Mouse (Mus musculus): Measurements from ENCODE around the gene Ankrd36. TPM values are rescaled to one million over a fixed set of nuclear protein-coding genes. Genes with fewer than 3 reads are reported as not detected.
"Not testable (repeated sequence)": the region's sequence is repeated elsewhere in the genome, so short reads cannot be mapped to it uniquely, and the experiment has no call there.

Gene Ankrd36
- total and polyA plus RNA-seq, 2 experiments from 2014 or later, result 0.11 TPM; not detected in 1

DNA sequence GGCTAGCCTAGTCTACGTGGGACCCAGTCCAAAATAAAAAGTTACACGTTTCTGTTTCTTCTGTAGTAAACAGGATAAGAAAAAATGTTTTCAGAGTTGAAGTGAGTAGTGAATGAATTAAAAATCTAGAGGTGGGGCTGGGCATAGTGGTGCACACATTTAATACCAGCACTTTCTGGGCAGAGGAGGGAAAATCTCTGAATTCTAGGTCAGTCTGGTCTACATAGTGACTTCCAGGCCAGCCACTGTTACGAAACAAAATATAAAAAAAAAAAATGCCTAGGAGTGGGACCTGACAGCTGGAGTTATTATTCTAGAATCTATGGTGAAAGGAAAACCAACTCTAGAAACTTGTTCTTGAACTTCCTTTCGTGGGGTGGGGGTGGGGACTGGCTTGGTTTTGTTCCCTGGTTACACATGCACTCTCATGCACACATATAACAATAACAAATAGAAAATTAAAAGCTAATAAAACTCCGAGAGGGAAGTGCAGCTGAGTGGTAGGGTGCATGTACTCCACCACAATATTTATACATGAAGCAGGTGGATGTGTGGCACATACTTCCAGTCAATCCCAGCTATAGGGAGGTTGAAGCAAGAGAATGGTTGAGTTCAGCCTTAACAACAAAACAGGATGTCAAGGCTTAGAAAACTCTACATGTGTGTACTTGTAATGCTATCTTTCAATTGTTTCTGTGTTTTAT lies 26.9 kb upstream of the Ankrd36 start:
- Histone ChIP-seq H3K9me3 (ENCODE audit: low read length) (no peaks in the 10 kb centered on the region), H3K36me3 (ENCODE audit: insufficient read depth, low read length) (no peaks in the 10 kb centered on the region), H3K4me1 (ENCODE audit: insufficient read depth, low read length) (peaks cover 8% of the 10 kb centered on the region; the same call in 1 of the 2 replicates), H3K4me3 (ENCODE audit: low read depth, low read length) (peak overlapping the region; percentile 98), H3K9ac (replicated peaks; ENCODE audit: low read length, poor library complexity, severe bottlenecking) (peak overlapping the region; percentile 86; the same call in 1 of the 2 replicates), H3K27me3 (ENCODE audit: insufficient read depth, low read length) (no peaks in the 10 kb centered on the region), H3K4me2 (ENCODE audit: low read depth, low read length, poor library complexity, severe bottlenecking) (peak overlapping the region; percentile 78), H3K27ac (ENCODE audit: low read depth, low read length) (no peak overlapping the region)
- DNase-seq (ENCODE audit: low spot score), result no peak
- WGBS, result 52% methylated on average over 5 of the region's 5 CpGs
- no peak for ATAC-seq (ENCODE audit: low FRiP score)
- no peak for TF ChIP-seq CTCF (IDR thresholded peaks at IDR 0.05)

DNA sequence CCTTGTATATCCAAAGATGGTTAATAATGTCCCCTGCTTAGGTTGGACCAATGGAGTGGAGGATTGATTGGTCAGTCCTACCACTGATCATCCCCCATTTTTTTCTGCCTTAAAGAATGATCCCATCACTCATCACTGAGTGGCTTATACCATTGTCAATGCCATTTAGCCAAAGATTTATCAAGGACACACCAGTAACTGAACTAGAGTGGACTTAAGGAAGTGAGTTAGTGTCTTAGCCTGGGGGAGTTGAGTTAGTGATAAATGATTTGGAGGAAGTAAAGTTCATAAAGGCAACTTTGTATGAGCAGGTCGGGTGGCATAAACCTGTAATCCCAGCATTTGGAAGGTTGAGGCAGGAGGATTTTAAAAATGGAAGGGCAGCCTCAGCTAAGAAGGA lies 26.2 kb upstream of the Ankrd36 start:
- TF ChIP-seq CTCF (IDR thresholded peaks at IDR 0.05), result no peak
- Histone ChIP-seq H3K27ac (ENCODE audit: low read depth, low read length) (no peak overlapping the region), H3K4me3 (ENCODE audit: low read depth, low read length) (no peak overlapping the region), H3K36me3 (ENCODE audit: insufficient read depth, low read length) (no peaks in the 10 kb centered on the region), H3K9me3 (ENCODE audit: low read length) (no peaks in the 10 kb centered on the region), H3K27me3 (ENCODE audit: insufficient read depth, low read length) (no peaks in the 10 kb centered on the region), H3K9ac (replicated peaks; ENCODE audit: low read length, poor library complexity, severe bottlenecking) (no peak overlapping the region), H3K4me2 (ENCODE audit: low read depth, low read length, poor library complexity, severe bottlenecking) (no peak overlapping the region), H3K4me1 (ENCODE audit: insufficient read depth, low read length) (peaks cover 8% of the 10 kb centered on the region; the same call in 1 of the 2 replicates)
- WGBS, result 92% methylated on average over 1 of the region's 1 CpGs
- ATAC-seq (ENCODE audit: low FRiP score) (no peak), DNase-seq (ENCODE audit: low spot score) (no peak)

DNA sequence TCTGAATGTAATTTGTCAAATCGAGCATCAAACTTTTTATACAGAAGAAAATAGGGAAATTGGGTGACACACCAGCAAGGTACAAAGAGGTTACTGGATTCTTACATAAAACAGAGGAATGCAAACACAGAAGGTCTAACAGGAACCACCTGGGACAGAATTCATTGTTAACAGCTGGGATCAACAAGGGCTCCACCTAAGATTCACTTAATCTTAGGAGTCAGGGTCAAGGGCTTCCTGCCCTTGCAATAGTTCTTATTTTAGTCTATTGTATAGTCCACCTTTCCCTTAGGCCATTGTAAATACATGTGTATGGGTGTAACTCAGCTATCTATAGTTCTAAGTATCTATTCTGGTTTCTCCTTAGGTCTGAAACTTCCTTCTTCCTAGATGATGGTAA lies 24.8 kb upstream of the Ankrd36 start:
- not testable (repeated sequence) for H3K9ac ChIP-seq (replicated peaks; ENCODE audit: low read length, poor library complexity, severe bottlenecking); H3K27me3 ChIP-seq (ENCODE audit: insufficient read depth, low read length); H3K9me3 ChIP-seq (ENCODE audit: low read length); H3K4me3 ChIP-seq (ENCODE audit: low read depth, low read length); H3K4me2 ChIP-seq (ENCODE audit: low read depth, low read length, poor library complexity, severe bottlenecking); DNase-seq (ENCODE audit: low spot score); H3K4me1 ChIP-seq (ENCODE audit: insufficient read depth, low read length); ATAC-seq (ENCODE audit: low FRiP score); H3K27ac ChIP-seq (ENCODE audit: low read depth, low read length); H3K36me3 ChIP-seq (ENCODE audit: insufficient read depth, low read length)
- WGBS, result 81% methylated on average over 1 of the region's 1 CpGs

DNA sequence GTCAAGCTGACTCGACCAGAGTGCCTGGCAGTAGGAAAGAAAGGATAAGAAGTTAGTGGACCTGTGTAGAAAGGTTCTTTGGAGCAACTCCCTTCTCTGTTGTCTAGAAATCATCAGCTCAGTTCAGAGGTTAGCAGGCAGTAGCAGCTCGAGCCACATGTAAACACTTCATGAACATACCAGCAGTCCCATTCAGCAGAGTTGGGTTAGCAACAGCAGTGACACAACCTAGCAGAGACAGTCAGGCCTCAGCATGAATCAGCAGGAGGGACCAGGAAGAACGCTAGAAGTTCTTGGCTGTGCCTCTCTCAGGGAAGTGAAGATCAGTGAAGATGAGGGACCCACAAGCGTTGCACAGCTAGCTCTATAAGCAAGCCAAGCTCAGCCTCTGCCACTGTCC lies 24.0 kb upstream of the Ankrd36 start:
- Histone ChIP-seq H3K36me3 (ENCODE audit: insufficient read depth, low read length) (no peaks in the 10 kb centered on the region), H3K4me3 (ENCODE audit: low read depth, low read length) (no peak overlapping the region), H3K27ac (ENCODE audit: low read depth, low read length) (no peak overlapping the region), H3K27me3 (ENCODE audit: insufficient read depth, low read length) (no peaks in the 10 kb centered on the region), H3K4me2 (ENCODE audit: low read depth, low read length, poor library complexity, severe bottlenecking) (no peak overlapping the region), H3K9ac (replicated peaks; ENCODE audit: low read length, poor library complexity, severe bottlenecking) (no peak overlapping the region), H3K9me3 (ENCODE audit: low read length) (no peaks in the 10 kb centered on the region), H3K4me1 (ENCODE audit: insufficient read depth, low read length) (peaks cover 5% of the 10 kb centered on the region; the same call in 1 of the 2 replicates)
- TF ChIP-seq CTCF (IDR thresholded peaks at IDR 0.05), result no peak
- no peak for DNase-seq (ENCODE audit: low spot score)
- no peak for ATAC-seq (ENCODE audit: low FRiP score)
- 72% methylated on average over 4 of the region's 4 CpGs for WGBS

DNA sequence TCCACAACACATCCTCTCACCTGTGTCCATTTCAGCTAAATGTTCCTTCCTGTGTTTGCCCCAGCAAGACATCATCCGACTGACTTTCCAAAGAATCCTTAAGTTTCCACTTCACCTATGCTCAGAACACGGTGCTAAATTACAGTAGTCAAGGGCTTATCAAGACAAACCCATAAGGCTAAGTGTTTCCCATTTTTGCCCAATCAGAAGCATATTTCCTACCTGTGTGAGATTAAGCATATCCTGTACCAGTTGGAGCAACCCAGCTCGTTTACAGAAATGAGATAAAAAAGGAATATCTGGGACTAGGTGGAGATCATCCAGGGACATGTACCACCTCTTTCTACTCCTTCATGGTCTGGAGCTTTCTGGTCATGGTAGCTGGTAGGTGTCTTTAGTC lies 22.8 kb upstream of the Ankrd36 start:
- WGBS, result 89% methylated on average over 3 of the region's 3 CpGs
- ATAC-seq (ENCODE audit: low FRiP score), result no peak

GRCm38 (mm10) chr11:5551430-5551829 lies 18.1 kb upstream of the Ankrd36 start:
- Histone ChIP-seq H3K4me3 (ENCODE audit: low read depth, low read length) (no peak overlapping the region), H3K27ac (ENCODE audit: low read depth, low read length) (no peak overlapping the region), H3K9ac (replicated peaks; ENCODE audit: low read length, poor library complexity, severe bottlenecking) (no peak overlapping the region), H3K4me1 (ENCODE audit: insufficient read depth, low read length) (no peaks in the 10 kb centered on the region), H3K27me3 (ENCODE audit: insufficient read depth, low read length) (no peaks in the 10 kb centered on the region), H3K4me2 (ENCODE audit: low read depth, low read length, poor library complexity, severe bottlenecking) (no peak overlapping the region), H3K36me3 (ENCODE audit: insufficient read depth, low read length) (no peaks in the 10 kb centered on the region), H3K9me3 (ENCODE audit: low read length) (no peaks in the 10 kb centered on the region)
- 92% methylated on average over 5 of the region's 5 CpGs for WGBS
- DNase-seq (ENCODE audit: low spot score), result no peak
- TF ChIP-seq CTCF (IDR thresholded peaks at IDR 0.05), result no peak
- no peak for ATAC-seq (ENCODE audit: low FRiP score)

More for the DNA sequence above, 22.8 kb upstream of the Ankrd36 start:
- no peak for DNase-seq (ENCODE audit: low spot score)
- H3K4me1 ChIP-seq (ENCODE audit: insufficient read depth, low read length), result no peaks in the 10 kb centered on the region
- H3K4me2 ChIP-seq (ENCODE audit: low read depth, low read length, poor library complexity, severe bottlenecking), result no peak overlapping the region
- H3K36me3 ChIP-seq (ENCODE audit: insufficient read depth, low read length), result no peaks in the 10 kb centered on the region
- H3K27me3 ChIP-seq (ENCODE audit: insufficient read depth, low read length), result no peaks in the 10 kb centered on the region
- H3K27ac ChIP-seq (ENCODE audit: low read depth, low read length), result no peak overlapping the region
- no peak for TF ChIP-seq CTCF (IDR thresholded peaks at IDR 0.05)
- H3K9ac ChIP-seq (replicated peaks; ENCODE audit: low read length, poor library complexity, severe bottlenecking), result no peak overlapping the region
- no peaks in the 10 kb centered on the region for H3K9me3 ChIP-seq (ENCODE audit: low read length)
- H3K4me3 ChIP-seq (ENCODE audit: low read depth, low read length), result no peak overlapping the region
